Mouse (Mus musculus) thymus, adult 2 months (tissue): ENCODE measurements around the gene 1190005I06Rik. TPM values are rescaled to one million over a fixed set of nuclear protein-coding genes. Genes with fewer than 3 reads are reported as not detected.

Source experiments
- DNase-seq: peaks from one replicate; pipeline ENCODE4 v3.0.0; 2021
- H3K27ac ChIP-seq: fragments of 200-500 bp; 2 replicates; pipeline ENCODE4 v1.5.1; 2012; ENCODE audit warnings: low read length, control low read depth; ENCODE audit not compliant: control insufficient read depth, insufficient read depth
- H3K27me3 ChIP-seq: fragments of 200-500 bp; 2 replicates; pipeline ENCODE4 v1.6.1; 2012; ENCODE audit warnings: mild to moderate bottlenecking, low read length, moderate library complexity, mixed read lengths; ENCODE audit not compliant: control insufficient read depth, insufficient read depth
- H3K36me3 ChIP-seq: fragments of 200-500 bp; 2 replicates; pipeline ENCODE4 v1.6.1; 2012; ENCODE audit warnings: mild to moderate bottlenecking, low read length, moderate library complexity; ENCODE audit not compliant: control insufficient read depth, insufficient read depth
- H3K4me1 ChIP-seq: fragments of 200-500 bp; replicated peaks from 2 replicates; pipeline ENCODE4 v1.6.1; 2012; ENCODE audit warnings: low read length; ENCODE audit not compliant: control insufficient read depth, insufficient read depth
- H3K4me3 ChIP-seq: fragments of 200-500 bp; 2 replicates; pipeline ENCODE4 v1.5.1; 2012; ENCODE audit warnings: mild to moderate bottlenecking, low read length, control low read depth, moderate library complexity; ENCODE audit not compliant: control insufficient read depth, insufficient read depth
- CTCF ChIP-seq: fragments of 200-500 bp; IDR thresholded peaks from 2 replicates; pipeline ENCODE4 v1.5.1; 2012; ENCODE audit warnings: mild to moderate bottlenecking, control low read depth, low read length, moderate library complexity, borderline replicate concordance; ENCODE audit not compliant: control insufficient read depth, poor library complexity, insufficient read depth; ENCODE audit errors: extremely low read depth
- POLR2A ChIP-seq: fragments of 200-500 bp; IDR thresholded peaks from 2 replicates; pipeline ENCODE4 v1.6.1; 2012; ENCODE audit warnings: mild to moderate bottlenecking, low read length, control low read depth, moderate library complexity; ENCODE audit not compliant: control insufficient read depth, poor library complexity, insufficient read depth; ENCODE audit errors: extremely low read depth
- whole genome bisulfite sequencing: fragments of 180-500 bp; shearing (Covaris S2); methylation state at CpG from one replicate; pipeline ENCODE4 v1.1.7; 2018; 5-methylcytosine and 5-hydroxymethylcytosine counted together
- polyA plus RNA-seq: library from polyadenylated mRNA; depleted of rRNA; stranded (reverse); fragments of >200 nt; gene quantifications from 2 replicates; pipeline ENCODE4 v1.2.3, GENCODE M21; 2012

The 1190005I06Rik gene
- polyA plus RNA-seq, 1 experiment, result 5.6 TPM

DNA sequence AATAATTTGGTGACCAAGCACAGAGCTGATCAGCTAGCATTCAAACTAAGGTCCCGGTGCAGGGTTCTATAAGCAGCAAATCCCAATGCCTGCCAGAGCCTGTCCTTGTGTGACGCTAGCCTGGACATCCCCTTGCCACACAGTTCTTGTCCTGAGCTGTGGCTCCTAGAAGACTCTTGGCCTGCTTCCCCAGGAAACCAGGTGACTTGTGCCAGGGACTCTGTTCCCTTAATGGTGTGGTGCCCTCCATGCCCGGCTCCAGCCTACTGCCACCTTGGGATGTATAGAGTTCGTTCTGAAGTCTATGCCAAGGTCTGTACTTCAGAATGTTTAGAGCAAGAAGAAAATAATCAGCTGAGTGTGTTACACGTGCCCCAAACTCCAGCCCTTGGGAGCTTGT lies 39.1 kb upstream of the 1190005I06Rik start:
- H3K27me3 ChIP-seq, result no peaks in the 10 kb centered on the region
- H3K4me3 ChIP-seq, result no peak overlapping the region
- peaks cover 7% of the 10 kb centered on the region; the same call in 1 of the 2 replicates for H3K4me1 ChIP-seq
- no peak overlapping the region for H3K27ac ChIP-seq
- no peak for TF ChIP-seq CTCF
- no peak for TF ChIP-seq POLR2A
- no peak for DNase-seq
- no peaks in the 10 kb centered on the region for H3K36me3 ChIP-seq
- 68% methylated on average over 5 of the region's 5 CpGs for WGBS

DNA sequence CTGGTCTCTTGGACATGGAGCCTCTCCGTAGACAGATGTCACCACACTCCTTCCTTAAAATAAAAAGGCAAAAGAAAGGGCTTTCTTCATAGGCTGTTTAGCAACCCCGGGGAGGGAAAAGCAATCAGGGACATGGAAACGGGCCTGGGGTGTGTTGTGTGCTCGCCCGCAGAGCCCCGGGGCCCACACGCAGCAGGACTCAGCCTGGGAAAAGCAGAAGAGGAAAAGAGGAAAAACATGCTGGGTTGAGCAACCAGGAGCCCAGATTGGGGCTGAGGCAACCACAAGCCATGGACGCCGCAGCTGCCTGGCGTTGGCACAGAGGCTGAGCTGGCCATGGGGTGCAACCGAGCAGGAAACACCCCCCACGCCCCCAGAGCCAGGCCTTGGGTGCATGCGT lies 38.6 kb upstream of the 1190005I06Rik start:
- DNase-seq, result no peak
- Histone ChIP-seq H3K27me3 (no peaks in the 10 kb centered on the region), H3K4me1 (peaks cover 7% of the 10 kb centered on the region; the same call in 1 of the 2 replicates), H3K4me3 (no peak overlapping the region), H3K36me3 (no peaks in the 10 kb centered on the region), H3K27ac (peak overlapping the region; percentile 30; the same call in 1 of the 2 replicates)
- 31% methylated on average over 13 of the region's 13 CpGs for WGBS
- TF ChIP-seq CTCF (no peak), POLR2A (no peak)

DNA sequence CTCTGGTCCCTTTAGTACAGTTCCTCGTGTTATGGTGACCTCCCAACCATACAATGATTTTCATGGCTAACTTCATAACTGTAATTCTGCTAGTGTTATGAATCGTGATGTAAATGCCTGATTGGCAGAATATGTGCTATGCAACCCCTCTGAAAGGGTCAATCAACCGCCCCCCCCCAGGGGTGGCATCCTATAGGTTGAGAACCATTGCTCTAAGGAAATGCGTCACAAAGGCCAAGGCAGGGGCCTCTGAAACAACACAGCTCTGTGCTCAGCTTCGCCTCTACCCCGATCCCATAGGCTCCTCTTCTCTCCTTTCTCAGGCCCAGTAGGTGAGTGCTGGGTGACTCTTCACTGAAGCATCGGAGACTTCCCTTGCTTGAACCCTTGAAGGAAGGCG lies 38.2 kb upstream of the 1190005I06Rik start:
- TF ChIP-seq POLR2A (no peak), CTCF (no peak)
- no peak for DNase-seq
- Histone ChIP-seq H3K4me1 (peaks cover 7% of the 10 kb centered on the region; the same call in 1 of the 2 replicates), H3K36me3 (no peaks in the 10 kb centered on the region), H3K27ac (peak overlapping the region; percentile 30; the same call in 1 of the 2 replicates), H3K4me3 (no peak overlapping the region), H3K27me3 (no peaks in the 10 kb centered on the region)
- WGBS, result 84% methylated on average over 8 of the region's 8 CpGs

DNA sequence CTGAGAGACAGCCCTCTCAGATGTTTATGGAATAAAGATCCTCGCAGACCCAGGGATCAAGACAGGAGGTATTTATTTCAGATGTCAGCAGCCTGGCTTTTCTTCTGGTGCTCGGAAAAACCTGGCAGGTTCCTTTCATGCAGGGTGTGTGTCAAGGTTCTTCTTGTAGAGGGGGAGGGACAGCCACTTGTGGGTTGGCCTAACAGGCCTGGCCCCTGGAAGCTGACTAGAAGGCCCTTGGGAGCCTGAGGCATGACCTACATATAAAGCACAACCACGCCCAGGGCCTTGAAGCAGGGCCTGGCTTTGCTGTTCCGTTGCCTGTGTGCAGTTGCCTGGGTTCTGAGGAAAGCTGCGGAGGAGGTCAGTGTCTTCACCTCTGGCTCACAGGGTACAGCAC lies 37.7 kb upstream of the 1190005I06Rik start:
- DNase-seq, result no peak
- no peaks in the 10 kb centered on the region for H3K36me3 ChIP-seq
- no peak overlapping the region for H3K27ac ChIP-seq
- H3K4me3 ChIP-seq, result no peak overlapping the region
- H3K4me1 ChIP-seq, result peaks cover 7% of the 10 kb centered on the region; the same call in 1 of the 2 replicates
- TF ChIP-seq POLR2A, result no peak
- WGBS, result 93% methylated on average over 5 of the region's 5 CpGs
- no peaks in the 10 kb centered on the region for H3K27me3 ChIP-seq

DNA sequence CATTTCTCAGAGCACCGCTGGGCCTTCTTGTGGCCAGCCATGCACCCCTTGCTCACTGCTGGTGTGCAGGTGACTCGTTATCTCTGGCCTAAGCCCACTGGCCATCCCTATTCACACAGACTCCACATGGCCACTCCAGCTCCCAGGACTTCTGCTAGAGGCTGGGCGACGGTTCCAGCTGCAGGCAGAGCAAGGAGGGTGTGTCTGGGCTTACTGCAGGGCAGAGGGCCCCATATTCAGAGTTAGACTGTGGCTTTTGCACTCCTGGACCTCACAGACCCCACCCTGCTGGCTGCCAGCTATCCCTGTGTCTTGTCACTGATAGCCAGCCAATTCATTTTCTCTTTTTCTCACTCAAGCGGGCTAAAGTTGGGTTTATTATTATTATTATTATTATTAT lies 36.6 kb upstream of the 1190005I06Rik start:
- TF ChIP-seq POLR2A (no peak), CTCF (no peak)
- Histone ChIP-seq H3K4me3 (no peak overlapping the region), H3K27me3 (no peaks in the 10 kb centered on the region), H3K27ac (no peak overlapping the region), H3K36me3 (no peaks in the 10 kb centered on the region), H3K4me1 (peaks cover 7% of the 10 kb centered on the region; the same call in 1 of the 2 replicates)
- 89% methylated on average over 5 of the region's 5 CpGs for WGBS
- DNase-seq, result no peak

DNA sequence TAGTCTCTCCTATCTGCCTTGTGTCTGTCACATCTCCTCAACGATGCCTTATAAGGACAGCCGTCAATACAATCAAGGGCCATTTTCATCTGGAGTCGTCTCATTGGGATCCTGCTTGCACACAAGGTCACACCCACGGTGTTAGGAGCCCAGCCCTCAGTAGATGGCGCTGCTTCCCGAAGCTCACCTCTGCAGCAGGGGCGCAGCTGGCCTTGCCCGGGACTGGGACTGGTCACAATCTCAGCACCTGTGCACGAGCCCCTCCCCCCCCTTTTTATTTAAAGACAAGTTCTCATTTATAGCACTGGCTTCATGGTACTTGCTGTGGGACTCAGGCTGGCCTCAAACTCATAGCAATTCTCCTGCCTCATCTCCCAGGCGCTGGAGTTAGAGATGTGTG lies 36.2 kb upstream of the 1190005I06Rik start:
- no peaks in the 10 kb centered on the region for H3K27me3 ChIP-seq
- H3K4me3 ChIP-seq, result no peak overlapping the region
- DNase-seq, result peak; percentile 86
- H3K36me3 ChIP-seq, result no peaks in the 10 kb centered on the region
- TF ChIP-seq POLR2A (no peak), CTCF (peak; percentile 89; the same call in 1 of the 2 replicates)
- no peak overlapping the region for H3K27ac ChIP-seq
- WGBS, result 14% methylated on average over 10 of the region's 10 CpGs
- H3K4me1 ChIP-seq, result peaks cover 7% of the 10 kb centered on the region; the same call in 1 of the 2 replicates

DNA sequence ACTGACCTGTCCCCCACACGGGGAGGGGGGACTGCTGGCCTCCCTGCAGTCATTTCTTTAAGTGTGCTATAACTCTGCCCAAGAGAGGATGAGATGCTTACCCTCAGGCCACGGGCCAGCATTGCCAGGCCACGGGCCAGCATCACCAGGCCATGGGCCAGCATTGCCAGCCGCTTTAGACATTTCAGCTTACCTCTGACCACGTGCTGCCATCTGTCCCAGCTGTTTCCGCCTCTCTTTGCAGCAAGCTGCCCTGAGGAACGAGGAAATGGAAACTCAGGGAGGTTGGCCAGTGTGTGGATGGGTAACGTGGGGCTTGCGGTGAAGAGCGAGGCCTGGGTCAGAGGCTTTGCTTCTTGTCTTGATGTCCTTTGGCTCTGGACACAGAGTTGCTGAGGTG lies 33.7 kb upstream of the 1190005I06Rik start:
- Histone ChIP-seq H3K4me3 (no peak overlapping the region), H3K27ac (no peak overlapping the region), H3K4me1 (peaks cover 2% of the 10 kb centered on the region; the same call in 1 of the 2 replicates), H3K27me3 (no peaks in the 10 kb centered on the region), H3K36me3 (no peaks in the 10 kb centered on the region)
- TF ChIP-seq CTCF (no peak), POLR2A (no peak)
- no peak for DNase-seq
- 69% methylated on average over 10 of the region's 10 CpGs for WGBS
